Mouse (Mus musculus): Measurements from ENCODE around the gene Vps51.
A peak's percentile ranks its signal among the peaks of the same experiment; 100 is the strongest.

Gene Vps51

GRCm38 (mm10) chr19:6076564-6077393, at the start of gene Vps51:
TSS of gene Vps51 (minus strand) at chr19:6077231.
- DNase-seq (ENCODE audit: low spot score): peak; percentile 71

- peak; percentile 72 for DNase-seq (ENCODE audit: low spot score)
Observed at GRCm38 (mm10) chr19:6126289-6126688, 49.3 kb upstream of the Vps51 start.

GRCm38 (mm10) chr19:6124898-6125297, 47.9 kb upstream of the Vps51 start:
- DNase-seq (ENCODE audit: low spot score): no peak

- DNase-seq (ENCODE audit: low spot score): no peak
Observed at GRCm38 (mm10) chr19:6123330-6123729, 46.3 kb upstream of the Vps51 start.

GRCm38 (mm10) chr19:6121761-6122160, 44.7 kb upstream of the Vps51 start:
- DNase-seq (ENCODE audit: low spot score): no peak

- DNase-seq (ENCODE audit: low spot score): no peak
Observed at GRCm38 (mm10) chr19:6118677-6119185, 41.7 kb upstream of the Vps51 start.

GRCm38 (mm10) chr19:6117986-6118676, 41.1 kb upstream of the Vps51 start, which contains the start of gene Sac3d1:
TSS of gene Sac3d1 (minus strand) at chr19:6118650.
- DNase-seq (ENCODE audit: low spot score): peak; percentile 82

- DNase-seq (ENCODE audit: low spot score): no peak
Observed at GRCm38 (mm10) chr19:6117346-6117985, 40.4 kb upstream of the Vps51 start.

GRCm38 (mm10) chr19:6116113-6116850, 39.3 kb upstream of the Vps51 start:
- no peak for DNase-seq (ENCODE audit: low spot score)

- no peak for DNase-seq (ENCODE audit: low spot score)
Observed at GRCm38 (mm10) chr19:6113116-6113515, 36.1 kb upstream of the Vps51 start.

- no peak for DNase-seq (ENCODE audit: low spot score)
Observed at GRCm38 (mm10) chr19:6105586-6105985, 28.6 kb upstream of the Vps51 start, which contains the start of gene Naaladl1. TSS of gene Naaladl1 (plus strand) at chr19:6105782.

GRCm38 (mm10) chr19:6104476-6104875, 27.4 kb upstream of the Vps51 start:
- no peak for DNase-seq (ENCODE audit: low spot score)

GRCm38 (mm10) chr19:6102169-6102853, 25.3 kb upstream of the Vps51 start:
- peak; percentile 76 for DNase-seq (ENCODE audit: low spot score)

GRCm38 (mm10) chr19:6101186-6101585, 24.2 kb upstream of the Vps51 start:
- DNase-seq (ENCODE audit: low spot score): no peak

GRCm38 (mm10) chr19:6097847-6098246, 20.8 kb upstream of the Vps51 start:
- no peak for DNase-seq (ENCODE audit: low spot score)

- no peak for DNase-seq (ENCODE audit: low spot score)
Observed at GRCm38 (mm10) chr19:6094119-6094518, 17.1 kb upstream of the Vps51 start, which contains the start of gene AC131692.1. TSS of gene AC131692.1 (plus strand) at chr19:6094419.

- DNase-seq (ENCODE audit: low spot score): no peak
Observed at GRCm38 (mm10) chr19:6088841-6089240, 11.8 kb upstream of the Vps51 start.

GRCm38 (mm10) chr19:6085417-6085879, 8.4 kb upstream of the Vps51 start:
- peak; percentile 67 for DNase-seq (ENCODE audit: low spot score)

GRCm38 (mm10) chr19:6084478-6085248, 7.6 kb upstream of the Vps51 start, which contains the start of the genes Zfpl1 and Cdca5:
TSS of gene Zfpl1 (minus strand) at chr19:6084956.
TSS of gene Cdca5 (plus strand) at chr19:6084983.
- DNase-seq (ENCODE audit: low spot score): peak; percentile 94

- DNase-seq (ENCODE audit: low spot score): no peak
Observed at GRCm38 (mm10) chr19:6082156-6082555, 5.1 kb upstream of the Vps51 start, which contains the start of gene Gm28374. TSS of gene Gm28374 (minus strand) at chr19:6082256.
